Comparison of ENCODE assay signal across 8 mouse cellular contexts in the genomic region with DNA sequence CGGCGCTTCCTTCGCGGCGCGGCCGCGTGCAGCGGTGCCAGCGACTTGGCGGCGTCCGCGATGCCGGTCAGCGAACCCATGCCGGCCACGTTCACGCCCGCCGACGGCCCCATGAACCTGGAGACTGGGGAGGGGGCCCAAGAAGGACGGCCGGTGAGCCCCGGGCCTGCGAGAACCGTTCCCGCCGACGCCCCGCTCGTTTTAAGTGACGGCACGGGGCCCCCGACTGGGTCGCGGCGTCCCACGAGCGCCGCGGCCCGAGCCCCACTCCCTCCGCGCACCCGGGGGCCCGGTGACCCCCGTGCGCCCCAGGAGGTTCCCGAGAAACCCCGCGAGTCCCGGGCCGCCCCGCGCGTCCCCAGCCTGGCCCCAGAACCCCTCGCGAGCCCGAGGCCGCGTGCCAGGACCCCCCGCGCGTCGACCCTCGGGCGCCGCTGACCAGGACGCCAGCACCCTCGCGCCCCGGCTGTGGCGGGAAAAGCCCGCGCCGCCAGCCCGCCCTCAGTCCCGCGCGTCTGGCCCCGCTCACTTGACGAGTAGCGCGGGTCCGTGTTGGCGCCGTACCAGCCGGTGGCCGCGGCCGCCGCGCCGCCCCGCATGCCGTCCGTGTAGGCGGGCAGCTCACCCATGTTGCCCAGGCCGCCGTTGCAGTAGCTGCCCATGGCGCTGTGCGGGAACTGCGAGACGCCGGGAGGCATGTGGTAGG. TPM values are rescaled to one million over a fixed set of nuclear protein-coding genes. Genes with fewer than 3 reads are reported as not detected.
DNase-seq lines count a peak whose midpoint lies in the region; ATAC-seq and TF ChIP-seq lines count a peak whose summit lies in the region.

No protein-coding gene starts in this region.

- H3K27ac ChIP-seq in lung, embryonic 16.5 days (ENCODE audit: low read length), result no peak overlapping the region
- no peak overlapping the region for H3K27ac ChIP-seq in forebrain, postnatal 0 days (ENCODE audit: low read depth, low read length)
- H3K27ac ChIP-seq in kidney, postnatal 0 days, result no peak overlapping the region
- no peak overlapping the region for H3K27ac ChIP-seq in neural tube, embryonic 12.5 days

- peak overlapping the region; percentile 50 for H3K4me3 ChIP-seq in lung, embryonic 16.5 days (ENCODE audit: low read length)
- H3K4me3 ChIP-seq in forebrain, postnatal 0 days (ENCODE audit: low read depth, low read length), result peak overlapping the region; percentile 21; the same call in 1 of the 2 replicates
- peak overlapping the region; percentile 34 for H3K4me3 ChIP-seq in kidney, postnatal 0 days (replicated peaks; ENCODE audit: low read depth, low read length)
- peak overlapping the region; percentile 31 for H3K4me3 ChIP-seq in neural tube, embryonic 12.5 days

- peak; percentile 58 for ATAC-seq in lung, embryonic 16.5 days (ENCODE audit: low read depth)
- peak; percentile 32; the same call in 1 of the 2 replicates for ATAC-seq in forebrain, postnatal 0 days
- peak; percentile 27; the same call in 1 of the 2 replicates for ATAC-seq in kidney, postnatal 0 days (replicated peaks; ENCODE audit: low FRiP score, low read depth)
- peak; percentile 57 for ATAC-seq in neural tube, embryonic 12.5 days (ENCODE audit: low FRiP score, low read depth)

- peak overlapping the region; percentile 65 for H3K4me2 ChIP-seq in lung, embryonic 16.5 days (ENCODE audit: low read depth, low read length)
- H3K4me2 ChIP-seq in forebrain, postnatal 0 days (ENCODE audit: low read depth), result peak overlapping the region; percentile 35
- peak overlapping the region; percentile 48 for H3K4me2 ChIP-seq in kidney, postnatal 0 days (ENCODE audit: low read length)
- peak overlapping the region; percentile 50 for H3K4me2 ChIP-seq in neural tube, embryonic 12.5 days (replicated peaks)

- H3K4me1 ChIP-seq in lung, embryonic 16.5 days (replicated peaks; ENCODE audit: control insufficient read depth, insufficient read depth, low read length), result peaks cover 8% of the 10 kb centered on the region
- H3K4me1 ChIP-seq in forebrain, postnatal 0 days (ENCODE audit: insufficient read depth), result no peaks in the 10 kb centered on the region
- no peaks in the 10 kb centered on the region; the same call in 1 of the 2 replicates for H3K4me1 ChIP-seq in kidney, postnatal 0 days (replicated peaks; ENCODE audit: insufficient read depth, low read length)
- peaks cover 16% of the 10 kb centered on the region for H3K4me1 ChIP-seq in neural tube, embryonic 12.5 days

- no peak for TF ChIP-seq CTCF in forebrain, postnatal 0 days (IDR thresholded peaks at IDR 0.05; ENCODE audit: low read depth)
- TF ChIP-seq CTCF in kidney, postnatal 0 days (IDR thresholded peaks at IDR 0.05; ENCODE audit: low read depth), result no peak

- H3K27me3 ChIP-seq in lung, embryonic 16.5 days (ENCODE audit: control insufficient read depth, insufficient read depth, low read depth, low read length), result peaks cover 56% of the 10 kb centered on the region
- peaks cover 68% of the 10 kb centered on the region for H3K27me3 ChIP-seq in forebrain, postnatal 0 days (ENCODE audit: insufficient read depth, low read length)
- H3K27me3 ChIP-seq in kidney, postnatal 0 days (ENCODE audit: insufficient read depth, low read length), result peaks cover 65% of the 10 kb centered on the region
- H3K27me3 ChIP-seq in neural tube, embryonic 12.5 days (replicated peaks), result peaks cover 80% of the 10 kb centered on the region

- WGBS in lung, embryonic 16.5 days, result 1% methylated on average over 97 of the region's 106 CpGs
- WGBS in forebrain, postnatal 0 days, result 3% methylated on average over 100 of the region's 106 CpGs
- 1% methylated on average over 101 of the region's 106 CpGs for WGBS in kidney, postnatal 0 days
- 1% methylated on average over 98 of the region's 106 CpGs for WGBS in neural tube, embryonic 12.5 days

- no peaks in the 10 kb centered on the region for H3K9me3 ChIP-seq in lung, embryonic 16.5 days (ENCODE audit: control insufficient read depth, low read length)
- H3K9me3 ChIP-seq in forebrain, postnatal 0 days (ENCODE audit: low read length), result no peaks in the 10 kb centered on the region
- H3K9me3 ChIP-seq in kidney, postnatal 0 days (replicated peaks; ENCODE audit: low read length), result no peaks in the 10 kb centered on the region
- no peaks in the 10 kb centered on the region for H3K9me3 ChIP-seq in neural tube, embryonic 12.5 days

- no peaks in the 10 kb centered on the region for H3K36me3 ChIP-seq in lung, embryonic 16.5 days (ENCODE audit: control insufficient read depth, insufficient read depth, low read length)
- no peaks in the 10 kb centered on the region for H3K36me3 ChIP-seq in forebrain, postnatal 0 days (ENCODE audit: insufficient read depth)
- no peaks in the 10 kb centered on the region for H3K36me3 ChIP-seq in kidney, postnatal 0 days (ENCODE audit: insufficient read depth, low read length)
- H3K36me3 ChIP-seq in neural tube, embryonic 12.5 days, result no peaks in the 10 kb centered on the region

- DNase-seq in lung, adult 18-20 months, result no peak
- peak; percentile 10 to 26 for DNase-seq in adrenal gland, postnatal 36 days
- DNase-seq in forebrain, postnatal 0 days, result no peak
- no peak for DNase-seq in kidney, postnatal 0 days (ENCODE audit: low spot score)
- DNase-seq in T-cell, adult 2 months (ENCODE audit: low spot score), result no peak
- no peak for DNase-seq in frontal cortex, postnatal 25 days (ENCODE audit: low spot score in 2 of 2)

- no peak overlapping the region for H3K9ac ChIP-seq in lung, embryonic 16.5 days (ENCODE audit: low read length)
- no peak overlapping the region for H3K9ac ChIP-seq in forebrain, postnatal 0 days
- H3K9ac ChIP-seq in kidney, postnatal 0 days (ENCODE audit: low read depth, low read length), result no peak overlapping the region
- H3K9ac ChIP-seq in neural tube, embryonic 12.5 days, result peak overlapping the region; percentile 40; the same call in 1 of the 2 replicates

RNA-seq across cellular contexts. Expression of gene Nkx2-4, which starts 0.7 kb away (rescaled TPM):
- polyA plus RNA-seq in lung, embryonic 16.5 days (2015; fragmentation: Nextera tagmentation; extraction: Ambion mirVana), result not detected in 2 replicates
- total RNA-seq in adrenal gland, postnatal 36 days (2021), result not detected
- total RNA-seq in forebrain, postnatal 0 days (2014; rRNA removed), result 4.3 and 10.1 TPM in 2 replicates
- 1.2 TPM in 1 of 2 replicates, not detected in the other for polyA plus RNA-seq in forebrain, postnatal 0 days (2015; fragmentation: Nextera tagmentation; extraction: Ambion mirVana)
- polyA plus RNA-seq in kidney, postnatal 0 days (2015; fragmentation: Nextera tagmentation; extraction: Ambion mirVana), result not detected in 2 replicates
- not detected in 2 replicates for polyA plus RNA-seq in neural tube, embryonic 12.5 days (2016; fragmentation: Nextera tagmentation; extraction: Ambion mirVana)

Comparison
In these comparisons a context has a peak if more than half of its experiments do, and no peak if none do; other contexts are left out.
1. DNase-seq: peak in adrenal gland, postnatal 36 days (2 of 2); none in lung, adult 18-20 months (0 of 2), forebrain, postnatal 0 days (single experiment), kidney, postnatal 0 days (single experiment), T-cell, adult 2 months (single experiment) and frontal cortex, postnatal 25 days (0 of 2).
2. Peak in every context shown above with its lines, with median percentiles within 50 percentile points of each other: ATAC-seq, H3K4me2 ChIP-seq and H3K4me3 ChIP-seq.